Mouse (Mus musculus): ENCODE measurements around the gene Fhdc1. TPM values are rescaled to one million over a fixed set of nuclear protein-coding genes. Genes with fewer than 3 reads are reported as not detected.
A peak's percentile ranks its signal among the peaks of the same experiment; 100 is the strongest.

Fhdc1 gene
- polyA plus RNA-seq, 1 experiment from 2014 or later, result 6.1 TPM

- ATAC-seq (ENCODE audit: low FRiP score), result no peak
- no peak overlapping the region for H3K9ac ChIP-seq
Measured at GRCm38 (mm10) chr3:84478195-84478594, 2.0 kb downstream of the Fhdc1 start.

GRCm38 (mm10) chr3:84477498-84477897, 2.7 kb downstream of the Fhdc1 start:
- peak overlapping the region; percentile 88 for H3K4me2 ChIP-seq (replicated peaks)
- H3K4me1 ChIP-seq (replicated peaks; ENCODE audit: control insufficient read depth, insufficient read depth, low read length), result peaks cover 7% of the 10 kb centered on the region
- peaks cover 27% of the 10 kb centered on the region for H3K27me3 ChIP-seq (ENCODE audit: control insufficient read depth, insufficient read depth, low read length)
- no peaks in the 10 kb centered on the region for H3K36me3 ChIP-seq (replicated peaks; ENCODE audit: control insufficient read depth, insufficient read depth)
- H3K4me3 ChIP-seq (replicated peaks; ENCODE audit: low read length), result no peak overlapping the region
- no peak for DNase-seq (ENCODE audit: low spot score)
- 89% methylated on average over 1 of the region's 1 CpGs for WGBS
- no peaks in the 10 kb centered on the region for H3K9me3 ChIP-seq (ENCODE audit: control insufficient read depth, low read length)
- H3K9ac ChIP-seq, result no peak overlapping the region
- no peak for ATAC-seq (ENCODE audit: low FRiP score)
- H3K27ac ChIP-seq, result no peak overlapping the region

More at GRCm38 (mm10) chr3:84478195-84478594, 2.0 kb downstream of the Fhdc1 start:
- Histone ChIP-seq H3K27me3 (ENCODE audit: control insufficient read depth, insufficient read depth, low read length) (peaks cover 27% of the 10 kb centered on the region), H3K4me1 (replicated peaks; ENCODE audit: control insufficient read depth, insufficient read depth, low read length) (peaks cover 7% of the 10 kb centered on the region), H3K36me3 (replicated peaks; ENCODE audit: control insufficient read depth, insufficient read depth) (no peaks in the 10 kb centered on the region), H3K27ac (no peak overlapping the region), H3K4me3 (replicated peaks; ENCODE audit: low read length) (peak overlapping the region; percentile 59), H3K9me3 (ENCODE audit: control insufficient read depth, low read length) (no peaks in the 10 kb centered on the region), H3K4me2 (replicated peaks) (peak overlapping the region; percentile 88)
- DNase-seq (ENCODE audit: low spot score), result no peak
- WGBS, result 3% methylated on average over 7 of the region's 7 CpGs

GRCm38 (mm10) chr3:84474981-84475775, 5.1 kb downstream of the Fhdc1 start:
- WGBS, result 91% methylated on average over 12 of the region's 12 CpGs
- no peak for ATAC-seq (ENCODE audit: low FRiP score)
- H3K27me3 ChIP-seq (ENCODE audit: control insufficient read depth, insufficient read depth, low read length), result peaks cover 23% of the 10 kb centered on the region

GRCm38 (mm10) chr3:84474398-84474797, 5.8 kb downstream of the Fhdc1 start:
- Histone ChIP-seq H3K27me3 (ENCODE audit: control insufficient read depth, insufficient read depth, low read length) (peaks cover 23% of the 10 kb centered on the region), H3K4me2 (replicated peaks) (no peak overlapping the region), H3K9me3 (ENCODE audit: control insufficient read depth, low read length) (no peaks in the 10 kb centered on the region), H3K36me3 (replicated peaks; ENCODE audit: control insufficient read depth, insufficient read depth) (no peaks in the 10 kb centered on the region), H3K27ac (no peak overlapping the region), H3K4me3 (replicated peaks; ENCODE audit: low read length) (no peak overlapping the region), H3K4me1 (replicated peaks; ENCODE audit: control insufficient read depth, insufficient read depth, low read length) (peaks cover 7% of the 10 kb centered on the region), H3K9ac (no peak overlapping the region)
- ATAC-seq (ENCODE audit: low FRiP score) (no peak), DNase-seq (ENCODE audit: low spot score) (no peak)
- WGBS, result 85% methylated on average over 6 of the region's 6 CpGs

More at GRCm38 (mm10) chr3:84474981-84475775, 5.1 kb downstream of the Fhdc1 start:
- Histone ChIP-seq H3K4me1 (replicated peaks; ENCODE audit: control insufficient read depth, insufficient read depth, low read length) (peaks cover 7% of the 10 kb centered on the region), H3K9me3 (ENCODE audit: control insufficient read depth, low read length) (no peaks in the 10 kb centered on the region), H3K4me2 (replicated peaks) (no peak overlapping the region), H3K36me3 (replicated peaks; ENCODE audit: control insufficient read depth, insufficient read depth) (no peaks in the 10 kb centered on the region), H3K4me3 (replicated peaks; ENCODE audit: low read length) (no peak overlapping the region), H3K9ac (no peak overlapping the region), H3K27ac (no peak overlapping the region)
- DNase-seq (ENCODE audit: low spot score), result no peak

GRCm38 (mm10) chr3:84472955-84473354, 7.3 kb downstream of the Fhdc1 start:
- ATAC-seq (ENCODE audit: low FRiP score) (no peak), DNase-seq (ENCODE audit: low spot score) (no peak)
- H3K27ac ChIP-seq, result no peak overlapping the region
- peaks cover 11% of the 10 kb centered on the region for H3K27me3 ChIP-seq (ENCODE audit: control insufficient read depth, insufficient read depth, low read length)
- H3K4me3 ChIP-seq (replicated peaks; ENCODE audit: low read length), result no peak overlapping the region
- H3K4me2 ChIP-seq (replicated peaks), result no peak overlapping the region
- no peak overlapping the region for H3K9ac ChIP-seq
- H3K9me3 ChIP-seq (ENCODE audit: control insufficient read depth, low read length), result no peaks in the 10 kb centered on the region
- H3K36me3 ChIP-seq (replicated peaks; ENCODE audit: control insufficient read depth, insufficient read depth), result no peaks in the 10 kb centered on the region
- peaks cover under 1% of the 10 kb centered on the region for H3K4me1 ChIP-seq (replicated peaks; ENCODE audit: control insufficient read depth, insufficient read depth, low read length)
- WGBS, result 68% methylated on average over 5 of the region's 5 CpGs

- Histone ChIP-seq H3K27ac (no peak overlapping the region), H3K4me3 (replicated peaks; ENCODE audit: low read length) (no peak overlapping the region), H3K27me3 (ENCODE audit: control insufficient read depth, insufficient read depth, low read length) (peaks cover 7% of the 10 kb centered on the region), H3K4me2 (replicated peaks) (no peak overlapping the region), H3K9me3 (ENCODE audit: control insufficient read depth, low read length) (no peaks in the 10 kb centered on the region), H3K4me1 (replicated peaks; ENCODE audit: control insufficient read depth, insufficient read depth, low read length) (no peaks in the 10 kb centered on the region), H3K9ac (no peak overlapping the region), H3K36me3 (replicated peaks; ENCODE audit: control insufficient read depth, insufficient read depth) (no peaks in the 10 kb centered on the region)
- ATAC-seq (ENCODE audit: low FRiP score) (no peak), DNase-seq (ENCODE audit: low spot score) (no peak)
- 56% methylated on average over 3 of the region's 3 CpGs for WGBS
Measured at GRCm38 (mm10) chr3:84472527-84472926, 7.7 kb downstream of the Fhdc1 start.

GRCm38 (mm10) chr3:84471146-84471545, 9.1 kb downstream of the Fhdc1 start:
- Histone ChIP-seq H3K27ac (no peak overlapping the region), H3K27me3 (ENCODE audit: control insufficient read depth, insufficient read depth, low read length) (no peaks in the 10 kb centered on the region), H3K36me3 (replicated peaks; ENCODE audit: control insufficient read depth, insufficient read depth) (no peaks in the 10 kb centered on the region), H3K9ac (no peak overlapping the region), H3K4me2 (replicated peaks) (no peak overlapping the region), H3K4me1 (replicated peaks; ENCODE audit: control insufficient read depth, insufficient read depth, low read length) (no peaks in the 10 kb centered on the region), H3K4me3 (replicated peaks; ENCODE audit: low read length) (no peak overlapping the region), H3K9me3 (ENCODE audit: control insufficient read depth, low read length) (no peaks in the 10 kb centered on the region)
- ATAC-seq (ENCODE audit: low FRiP score), result no peak
- WGBS, result 89% methylated on average over 4 of the region's 4 CpGs
- DNase-seq (ENCODE audit: low spot score), result no peak

- H3K4me2 ChIP-seq (replicated peaks), result no peak overlapping the region
- no peak overlapping the region for H3K27ac ChIP-seq
- no peaks in the 10 kb centered on the region for H3K4me1 ChIP-seq (replicated peaks; ENCODE audit: control insufficient read depth, insufficient read depth, low read length)
- H3K9me3 ChIP-seq (ENCODE audit: control insufficient read depth, low read length), result no peaks in the 10 kb centered on the region
- no peak overlapping the region for H3K9ac ChIP-seq
- WGBS, result 38% methylated on average over 4 of the region's 4 CpGs
- H3K4me3 ChIP-seq (replicated peaks; ENCODE audit: low read length), result no peak overlapping the region
- ATAC-seq (ENCODE audit: low FRiP score) (no peak), DNase-seq (ENCODE audit: low spot score) (no peak)
- no peaks in the 10 kb centered on the region for H3K36me3 ChIP-seq (replicated peaks; ENCODE audit: control insufficient read depth, insufficient read depth)
- H3K27me3 ChIP-seq (ENCODE audit: control insufficient read depth, insufficient read depth, low read length), result no peaks in the 10 kb centered on the region
Measured at GRCm38 (mm10) chr3:84468111-84468453, 12.1 kb downstream of the Fhdc1 start.

GRCm38 (mm10) chr3:84467419-84468110, 12.7 kb downstream of the Fhdc1 start:
- 67% methylated on average over 10 of the region's 10 CpGs for WGBS
- ATAC-seq (ENCODE audit: low FRiP score) (no peak), DNase-seq (ENCODE audit: low spot score) (no peak)
- H3K4me3 ChIP-seq (replicated peaks; ENCODE audit: low read length), result no peak overlapping the region
- no peaks in the 10 kb centered on the region for H3K36me3 ChIP-seq (replicated peaks; ENCODE audit: control insufficient read depth, insufficient read depth)
- no peak overlapping the region for H3K9ac ChIP-seq
- no peaks in the 10 kb centered on the region for H3K27me3 ChIP-seq (ENCODE audit: control insufficient read depth, insufficient read depth, low read length)
- H3K4me1 ChIP-seq (replicated peaks; ENCODE audit: control insufficient read depth, insufficient read depth, low read length), result no peaks in the 10 kb centered on the region
- H3K4me2 ChIP-seq (replicated peaks), result no peak overlapping the region
- no peaks in the 10 kb centered on the region for H3K9me3 ChIP-seq (ENCODE audit: control insufficient read depth, low read length)
- H3K27ac ChIP-seq, result no peak overlapping the region

All from hindbrain, embryonic 14.5 days (tissue).